Mouse (Mus musculus) neural tube, embryonic 14.5 days (tissue): ENCODE measurements around the gene Gm10282. TPM values are rescaled to one million over a fixed set of nuclear protein-coding genes. Genes with fewer than 3 reads are reported as not detected.

Experiments used
- ATAC-seq: fragments of 200-750 bp; cut with Nextera tagmentation; 2 replicates; pipeline ENCODE4 v1.8.0; 2017; ENCODE audit warnings: low read depth, mild to moderate bottlenecking, moderate TSS enrichment, moderate library complexity
- H3K27ac ChIP-seq: fragments of 300-500 bp; sonication (generic); 2 replicates; pipeline ENCODE4 v1.5.1; 2014; ENCODE audit warnings: low read depth, mild to moderate bottlenecking, control low read depth, low read length, moderate library complexity, mixed read lengths
- H3K27me3 ChIP-seq: fragments of 300-500 bp; sonication (generic); 2 replicates; pipeline ENCODE4 v1.6.1; 2014; ENCODE audit warnings: low read length; ENCODE audit not compliant: control insufficient read depth, insufficient read depth
- H3K36me3 ChIP-seq: fragments of 300-500 bp; sonication (generic); 2 replicates; pipeline ENCODE4 v1.6.1; 2014; ENCODE audit warnings: low read length, mixed read lengths; ENCODE audit not compliant: control insufficient read depth, insufficient read depth
- H3K4me1 ChIP-seq: fragments of 300-500 bp; sonication (generic); 2 replicates; pipeline ENCODE4 v1.6.1; 2014; ENCODE audit warnings: low read length; ENCODE audit not compliant: control insufficient read depth, insufficient read depth
- H3K4me2 ChIP-seq: fragments of 300-500 bp; sonication (generic); 2 replicates; pipeline ENCODE4 v1.6.1; 2014; ENCODE audit warnings: mild to moderate bottlenecking, low read depth, low read length, control low read depth
- H3K4me3 ChIP-seq: fragments of 300-500 bp; sonication (generic); 2 replicates; pipeline ENCODE4 v1.5.1; 2014; ENCODE audit warnings: low read depth, low read length, control low read depth, mixed read lengths
- H3K9ac ChIP-seq: fragments of 300-500 bp; sonication (generic); replicated peaks from 2 replicates; pipeline ENCODE4 v1.6.1; 2014; ENCODE audit warnings: low read depth, mild to moderate bottlenecking, control low read depth, low read length, mixed read lengths
- H3K9me3 ChIP-seq: fragments of 300-500 bp; sonication (generic); 2 replicates; pipeline ENCODE4 v1.6.1; 2016; ENCODE audit warnings: low read length; ENCODE audit not compliant: control insufficient read depth
- WGBS: fragments of 180-500 bp; shearing (Covaris S2); extraction: QIAGEN DNeasy Blood & Tissue Kit; methylation state at CpG from one replicate; pipeline ENCODE4 v1.1.7; 2014; 5-methylcytosine and 5-hydroxymethylcytosine counted together
- polyA plus RNA-seq: library from polyadenylated mRNA; unstranded; fragments of >200 nt; fragmentation: Nextera tagmentation; extraction: Ambion mirVana; gene quantifications from 2 replicates; pipeline ENCODE4 v1.2.1, GENCODE M21; 2014

Gm10282 gene
- polyA plus RNA-seq, 1 experiment from 2014 or later = 12.3 TPM

GRCm38 (mm10) chr8:72330806-72331516, 25.9 kb upstream of the Gm10282 start:
- H3K9ac ChIP-seq = no peak overlapping the region
- 0 out of 2 replicates have a peak, but pooled peaks cover 4% of the 10 kb centered on the region for H3K36me3 ChIP-seq
- H3K9me3 ChIP-seq = no peaks in the 10 kb centered on the region
- no peak overlapping the region for H3K27ac ChIP-seq
- no peaks in the 10 kb centered on the region for H3K27me3 ChIP-seq
- ATAC-seq = no peak
- 78% methylated on average over 6 of the region's 6 CpGs for WGBS
- H3K4me1 ChIP-seq = no peaks in the 10 kb centered on the region
- H3K4me2 ChIP-seq = no peak overlapping the region
- no peak overlapping the region for H3K4me3 ChIP-seq

- H3K27me3 ChIP-seq = no peaks in the 10 kb centered on the region
- H3K4me2 ChIP-seq = no peak overlapping the region
- H3K9ac ChIP-seq = no peak overlapping the region
- H3K9me3 ChIP-seq = no peaks in the 10 kb centered on the region
- 82% methylated on average over 3 of the region's 3 CpGs for WGBS
- H3K4me1 ChIP-seq = no peaks in the 10 kb centered on the region
- no peak overlapping the region for H3K4me3 ChIP-seq
- no peak for ATAC-seq
- H3K36me3 ChIP-seq = no peaks in the 10 kb centered on the region
- no peak overlapping the region for H3K27ac ChIP-seq
Observed at GRCm38 (mm10) chr8:72329116-72329515, 24.1 kb upstream of the Gm10282 start.

- Histone ChIP-seq H3K4me3 (no peak overlapping the region), H3K4me1 (no peaks in the 10 kb centered on the region; the same call in 1 of the 2 replicates), H3K27me3 (peaks cover 20% of the 10 kb centered on the region), H3K27ac (no peak overlapping the region), H3K4me2 (no peak overlapping the region), H3K9me3 (no peaks in the 10 kb centered on the region), H3K9ac (no peak overlapping the region), H3K36me3 (no peaks in the 10 kb centered on the region)
- WGBS = 77% methylated on average over 2 of the region's 2 CpGs
- no peak for ATAC-seq
Observed at GRCm38 (mm10) chr8:72324708-72325107, 19.6 kb upstream of the Gm10282 start.

- H3K4me3 ChIP-seq = no peak overlapping the region
- no peak overlapping the region for H3K9ac ChIP-seq
- ATAC-seq = no peak
- H3K4me2 ChIP-seq = no peak overlapping the region
- 84% methylated on average over 10 of the region's 10 CpGs for WGBS
- H3K36me3 ChIP-seq = no peaks in the 10 kb centered on the region
- peaks cover 3% of the 10 kb centered on the region; the same call in 1 of the 2 replicates for H3K4me1 ChIP-seq
- H3K9me3 ChIP-seq = no peaks in the 10 kb centered on the region
- H3K27me3 ChIP-seq = peaks cover 21% of the 10 kb centered on the region
- H3K27ac ChIP-seq = no peak overlapping the region
Observed at GRCm38 (mm10) chr8:72324036-72324706, 19.1 kb upstream of the Gm10282 start.

- 64% methylated on average over 6 of the region's 6 CpGs for WGBS
- Histone ChIP-seq H3K9ac (no peak overlapping the region), H3K9me3 (no peaks in the 10 kb centered on the region), H3K27me3 (peaks cover 21% of the 10 kb centered on the region), H3K4me2 (no peak overlapping the region), H3K4me1 (peaks cover 3% of the 10 kb centered on the region; the same call in 1 of the 2 replicates), H3K27ac (no peak overlapping the region), H3K4me3 (no peak overlapping the region), H3K36me3 (no peaks in the 10 kb centered on the region)
- no peak for ATAC-seq
Observed at GRCm38 (mm10) chr8:72323131-72323725, 18.2 kb upstream of the Gm10282 start.

- no peak for ATAC-seq
- WGBS = 77% methylated on average over 7 of the region's 7 CpGs
- Histone ChIP-seq H3K4me3 (no peak overlapping the region), H3K9me3 (no peaks in the 10 kb centered on the region), H3K4me1 (peaks cover 3% of the 10 kb centered on the region; the same call in 1 of the 2 replicates), H3K4me2 (no peak overlapping the region), H3K9ac (no peak overlapping the region), H3K36me3 (no peaks in the 10 kb centered on the region), H3K27me3 (peaks cover 21% of the 10 kb centered on the region), H3K27ac (no peak overlapping the region)
Observed at GRCm38 (mm10) chr8:72322471-72322889, 17.4 kb upstream of the Gm10282 start.

- Histone ChIP-seq H3K4me1 (peaks cover 3% of the 10 kb centered on the region; the same call in 1 of the 2 replicates), H3K27me3 (peaks cover 21% of the 10 kb centered on the region)
- 93% methylated on average over 20 of the region's 20 CpGs for WGBS
Observed at GRCm38 (mm10) chr8:72321635-72322441, 16.8 kb upstream of the Gm10282 start.

GRCm38 (mm10) chr8:72320803-72321583, 15.9 kb upstream of the Gm10282 start:
- H3K27ac ChIP-seq = no peak overlapping the region
- peak overlapping the region; percentile 10; the same call in 1 of the 2 replicates for H3K4me3 ChIP-seq
- H3K4me2 ChIP-seq = peak overlapping the region; percentile 11; the same call in 1 of the 2 replicates
- H3K9ac ChIP-seq = 0 out of 2 replicates have a peak overlapping the region, but pooled peaks have one; percentile 47
- 60% methylated on average over 25 of the region's 25 CpGs for WGBS
- peaks cover 21% of the 10 kb centered on the region for H3K27me3 ChIP-seq
- ATAC-seq = no peak
- peaks cover 3% of the 10 kb centered on the region; the same call in 1 of the 2 replicates for H3K4me1 ChIP-seq
- no peaks in the 10 kb centered on the region for H3K9me3 ChIP-seq
- no peaks in the 10 kb centered on the region for H3K36me3 ChIP-seq

More at GRCm38 (mm10) chr8:72321635-72322441, 16.8 kb upstream of the Gm10282 start:
- no peaks in the 10 kb centered on the region for H3K36me3 ChIP-seq
- ATAC-seq = no peak
- H3K9ac ChIP-seq = no peak overlapping the region
- H3K9me3 ChIP-seq = no peaks in the 10 kb centered on the region
- no peak overlapping the region for H3K4me2 ChIP-seq
- H3K4me3 ChIP-seq = no peak overlapping the region; the same call in 1 of the 2 replicates
- no peak overlapping the region for H3K27ac ChIP-seq
